Mouse (Mus musculus) frontal cortex, postnatal 14 days (tissue): ENCODE measurements around the gene Pkhd1.
"Not testable (repeated sequence)": the region's sequence is repeated elsewhere in the genome, so short reads cannot be mapped to it uniquely, and the experiment has no call there.

ENCODE experiments used
- DNase-seq, 2 experiments: peaks; one replicate each; pipeline ENCODE4 v3.0.0; 2022; ENCODE audit warnings: low spot score in 2 of 2

Pkhd1 gene

DNA sequence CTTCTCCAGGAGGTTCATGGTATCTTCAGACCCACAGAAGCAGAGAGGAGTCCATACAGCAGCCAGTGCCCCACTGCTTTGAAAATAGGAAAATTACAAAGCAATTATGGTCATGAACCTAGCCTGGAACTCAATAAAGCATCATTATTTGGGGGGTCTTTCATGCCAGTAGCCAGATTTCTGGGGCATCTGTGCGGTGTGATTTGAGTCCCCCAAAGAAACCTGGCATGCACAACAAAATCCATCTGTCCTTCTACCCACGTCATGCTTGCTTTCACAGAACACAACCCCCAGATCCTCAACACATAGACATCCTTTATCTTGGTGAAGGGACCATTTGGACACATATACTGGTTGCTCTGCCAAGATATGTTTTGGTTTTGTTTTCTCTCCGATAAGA, 316.2 kb downstream of the Pkhd1 start:
- DNase-seq = no peak

GRCm38 (mm10) chr1:20288696-20289095, 329.2 kb downstream of the Pkhd1 start:
- no peak for DNase-seq

GRCm38 (mm10) chr1:20260403-20260802, 357.5 kb downstream of the Pkhd1 start:
- no peak for DNase-seq

GRCm38 (mm10) chr1:20248169-20248568, 369.7 kb downstream of the Pkhd1 start:
- DNase-seq = no peak

GRCm38 (mm10) chr1:20216681-20217080, 401.2 kb downstream of the Pkhd1 start:
- DNase-seq = no peak

GRCm38 (mm10) chr1:20190444-20190843, 427.4 kb downstream of the Pkhd1 start:
- no peak for DNase-seq

GRCm38 (mm10) chr1:20180157-20180556, 437.7 kb downstream of the Pkhd1 start:
- DNase-seq = no peak

DNA sequence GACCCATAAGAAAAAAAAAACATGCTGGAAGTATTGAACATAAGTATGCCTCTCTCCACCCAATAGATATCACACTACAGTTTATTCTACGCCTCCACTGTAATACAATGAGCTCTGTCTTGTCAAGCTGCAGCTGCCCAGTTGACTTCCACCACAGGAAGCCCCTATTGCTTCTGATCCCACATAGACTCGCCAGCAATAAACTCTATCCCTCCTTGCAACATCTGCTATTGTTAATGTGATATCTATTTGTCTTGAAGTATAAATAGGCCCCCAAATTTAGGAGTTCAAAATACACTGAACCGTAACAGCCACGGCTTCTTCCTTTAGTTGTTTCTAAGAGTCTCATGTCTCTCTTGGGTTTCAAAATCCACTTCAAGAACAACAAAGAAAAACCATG, 446.7 kb downstream of the Pkhd1 start:
- DNase-seq = no peak

GRCm38 (mm10) chr1:20150627-20151026, 467.2 kb downstream of the Pkhd1 start:
- not testable (repeated sequence) for DNase-seq

DNA sequence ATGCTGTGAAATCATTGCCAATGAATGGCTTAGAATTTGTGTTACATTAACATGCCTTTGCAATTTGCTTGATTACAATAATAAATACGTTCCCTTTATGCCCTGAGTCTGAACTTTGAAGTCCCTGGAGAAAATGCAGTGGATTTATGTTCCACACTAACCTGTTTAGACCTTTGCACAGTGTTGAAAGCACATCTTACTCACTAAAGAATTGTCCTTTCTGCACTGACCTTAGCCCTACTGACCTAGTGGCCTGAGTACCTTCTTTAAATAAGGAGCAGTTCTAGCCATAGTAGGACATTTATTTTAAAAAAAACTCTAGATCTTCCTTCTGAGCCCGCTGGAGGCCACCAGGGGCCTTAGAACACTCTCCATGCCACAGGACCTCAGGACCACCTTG, 467.8 kb downstream of the Pkhd1 start:
- DNase-seq = no peak

- no peak for DNase-seq
Measured at GRCm38 (mm10) chr1:20136205-20136604, 481.7 kb downstream of the Pkhd1 start.

DNA sequence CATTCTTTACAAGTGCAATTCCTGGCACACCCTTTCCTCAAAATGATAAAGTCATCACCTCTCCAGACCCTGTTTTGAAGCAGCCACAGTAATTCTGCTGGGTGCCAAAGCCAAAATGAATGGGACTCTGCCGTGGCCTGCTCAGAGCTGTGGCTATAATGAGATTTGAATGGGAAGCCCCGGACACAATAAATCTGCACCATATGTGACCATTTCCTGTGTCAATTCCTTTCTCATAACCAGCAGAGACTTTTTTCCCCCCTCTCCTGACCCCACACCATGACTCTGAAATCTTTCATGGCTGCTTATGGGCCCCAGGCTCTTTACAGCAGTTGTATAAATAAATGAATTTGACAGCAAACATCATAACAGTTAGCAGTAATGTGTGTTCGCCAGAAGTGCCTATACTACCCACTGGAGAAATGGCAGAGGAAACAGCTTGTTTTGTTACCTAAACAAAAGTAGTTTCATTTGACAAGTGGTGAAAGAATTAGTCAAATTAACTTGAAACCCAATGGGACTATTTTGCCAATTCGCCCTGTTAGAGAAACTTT, 482.7 kb downstream of the Pkhd1 start:
- DNase-seq = no peak

- DNase-seq = no peak
Measured at GRCm38 (mm10) chr1:20133636-20134035, 484.2 kb downstream of the Pkhd1 start.

- DNase-seq = no peak
Measured at GRCm38 (mm10) chr1:20131786-20132596, 485.9 kb downstream of the Pkhd1 start.

GRCm38 (mm10) chr1:20117331-20117730, 500.5 kb downstream of the Pkhd1 start:
- no peak for DNase-seq

DNA sequence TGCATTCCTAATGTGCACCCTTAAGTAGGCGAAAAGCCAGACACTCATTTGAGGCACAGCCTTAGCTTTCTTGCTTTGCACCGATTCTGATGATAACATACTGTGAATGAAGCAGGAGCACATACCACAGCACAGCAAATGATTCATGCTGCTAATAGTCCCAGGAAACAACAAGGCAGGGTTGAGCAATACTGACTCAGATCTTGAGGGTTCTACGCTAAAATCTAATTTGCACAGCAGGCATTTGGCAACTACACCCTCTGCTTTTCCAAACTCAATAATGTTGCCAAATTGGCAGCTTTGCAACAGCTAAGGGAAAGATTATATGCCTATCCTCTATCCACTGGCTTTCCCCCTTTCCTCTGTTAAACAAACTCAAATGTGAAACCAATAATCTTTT, 548.1 kb downstream of the Pkhd1 start:
- DNase-seq = no peak

- DNase-seq = no peak
Measured at GRCm38 (mm10) chr1:20058245-20058644, 559.6 kb downstream of the Pkhd1 start.

DNA sequence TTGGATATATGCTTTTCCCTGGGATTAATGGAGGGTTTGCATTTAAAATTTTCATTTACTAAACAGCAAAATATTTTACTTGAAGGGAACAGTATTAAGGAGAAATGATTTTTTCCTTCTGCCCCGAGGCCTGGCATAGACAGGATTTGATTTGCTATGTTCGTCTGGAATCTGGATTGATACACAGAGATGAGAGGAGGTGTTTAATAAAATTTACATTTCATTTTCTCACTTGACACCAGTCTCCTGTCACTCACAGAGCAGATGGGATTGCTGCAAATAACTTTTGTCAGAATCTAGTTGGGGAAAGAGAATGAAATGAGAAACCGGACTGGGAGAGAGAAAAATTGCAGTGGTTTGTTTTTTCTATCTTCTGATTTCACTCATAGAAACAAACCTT, 578.5 kb downstream of the Pkhd1 start:
- DNase-seq = no peak

DNA sequence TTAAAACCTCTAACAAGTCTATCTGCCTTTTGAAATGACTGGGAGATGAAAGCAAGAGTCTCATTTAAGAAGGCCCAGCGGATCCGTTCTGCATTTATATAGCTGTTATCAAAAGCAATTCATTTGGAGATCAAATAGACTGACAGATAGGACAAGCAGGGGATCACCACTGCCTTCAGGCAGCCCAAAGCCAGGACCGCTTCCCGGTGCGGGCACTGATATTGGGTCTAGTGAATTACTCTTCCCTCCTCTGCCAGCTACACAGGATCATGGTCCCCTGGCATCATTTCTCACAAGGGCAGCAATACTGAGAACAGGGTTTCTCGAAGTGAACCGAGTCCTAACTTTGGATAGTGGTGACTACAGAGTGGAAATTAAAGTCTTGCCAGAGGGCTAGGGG, 582.6 kb downstream of the Pkhd1 start:
- no peak for DNase-seq

- no peak for DNase-seq
Measured at GRCm38 (mm10) chr1:20018198-20018925, 599.5 kb downstream of the Pkhd1 start.

DNA sequence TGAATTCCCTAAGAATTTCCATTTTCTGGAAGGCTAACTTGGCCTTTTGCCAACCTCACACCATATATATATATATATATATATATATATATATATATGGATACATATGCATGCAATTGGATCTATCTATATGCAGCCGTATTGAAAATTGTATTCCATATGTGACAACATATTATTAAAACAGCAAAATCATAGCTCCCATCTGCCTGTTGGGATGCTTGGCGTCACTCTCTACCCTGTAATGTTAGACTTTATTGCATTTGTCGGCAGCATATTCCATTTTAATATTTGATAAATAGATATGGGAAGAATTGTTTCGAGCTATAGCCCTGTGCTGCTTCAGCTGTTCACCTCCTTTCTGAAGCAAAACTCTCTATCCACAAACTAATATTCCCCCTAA, 600.2 kb downstream of the Pkhd1 start:
- no peak for DNase-seq
